Mouse (Mus musculus): ENCODE results near the gene Ankfy1. TPM values are rescaled to one million over a fixed set of nuclear protein-coding genes. Genes with fewer than 3 reads are reported as not detected.

The Ankfy1 gene
- total RNA-seq (2021), result 10 to 100 TPM; 34.4 to 35.4 TPM
- long read RNA-seq, experiment 1, full-length matches to known transcripts, result 25 of 53 reads
- long read RNA-seq, experiment 1, partial matches to known transcripts, result 3 of 53 reads
- long read RNA-seq, experiment 1, other reads (novel, unspliced or antisense), result 25 of 53 reads
- long read RNA-seq, experiment 2, full-length matches to known transcripts, result 15 of 30 reads
- long read RNA-seq, experiment 2, partial matches to known transcripts, result 4 of 30 reads
- long read RNA-seq, experiment 2, other reads (novel, unspliced or antisense), result 11 of 30 reads

GRCm38 (mm10) chr11:72689551-72690510 lies at the start of gene Ankfy1:
Gene Ankfy1 (plus strand): TSS chr11:72690006.
- TF ChIP-seq CTCF (IDR thresholded peaks at IDR 0.05), result no peak
- Histone ChIP-seq H3K27ac (peak within 1 kb of the TSS; percentile 95), H3K4me3 (peak within 1 kb of the TSS; percentile 90)
- peak; percentile 92 to 94 for DNase-seq (ENCODE audit: extremely low spot score in 1 of 2, low spot score in 2 of 2)
- intact Hi-C loops (cut with DNase I), result loop anchor here (2.0 kb wide), 1 partner anchor 83 kb away; the partner anchor contains the start of gene Ube2g1

GRCm38 (mm10) chr11:72642730-72643129 lies 47.1 kb upstream of the Ankfy1 start:
- intact Hi-C loops (cut with DNase I), result no loop called here
- DNase-seq (ENCODE audit: extremely low spot score in 1 of 2, low spot score in 2 of 2), result no peak
- Histone ChIP-seq H3K4me3 (no peak overlapping the region), H3K27ac (no peak overlapping the region)
- no peak for TF ChIP-seq CTCF (IDR thresholded peaks at IDR 0.05)

DNA sequence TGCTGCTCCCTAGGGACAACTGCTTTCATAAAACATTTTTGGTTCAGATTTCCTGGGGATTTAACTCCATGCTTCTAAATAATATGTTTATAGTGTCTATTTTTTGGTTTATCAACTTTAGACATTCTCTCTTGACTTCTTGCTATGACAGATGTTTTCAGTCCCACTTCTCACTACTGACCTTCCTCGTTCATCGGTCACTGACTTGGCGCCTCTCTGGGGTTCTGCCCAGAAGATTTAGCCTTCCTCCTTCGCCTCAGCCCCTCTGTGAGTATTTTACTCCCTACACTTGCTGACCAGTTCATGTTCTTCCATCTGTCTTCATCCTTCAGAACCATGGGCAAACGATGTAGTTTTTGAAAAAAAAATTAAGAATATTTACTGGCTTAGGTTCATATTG lies 44.4 kb upstream of the Ankfy1 start:
- intact Hi-C loops (cut with DNase I), result no loop called here
- no peak overlapping the region for H3K27ac ChIP-seq

DNA sequence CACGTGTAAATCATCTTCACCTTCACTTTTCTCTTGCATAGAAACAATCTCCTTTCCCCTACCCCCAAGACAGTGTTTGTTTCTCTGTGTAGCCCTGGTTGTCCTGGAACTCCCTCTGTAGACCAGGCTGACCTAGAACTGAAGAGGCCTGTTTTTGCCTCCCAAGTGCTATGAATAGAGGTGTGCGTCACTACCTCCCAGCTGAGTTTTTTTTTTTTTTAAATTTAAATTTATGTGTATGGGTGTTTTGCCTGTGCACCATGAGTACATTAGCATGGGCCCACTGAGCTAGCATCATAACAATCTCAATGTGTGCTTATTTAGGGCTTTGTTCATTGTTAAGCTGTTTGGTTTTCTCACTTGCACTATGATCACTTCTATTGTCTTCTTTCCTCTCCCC lies 39.5 kb upstream of the Ankfy1 start:
- no peak for DNase-seq (ENCODE audit: extremely low spot score in 1 of 2, low spot score in 2 of 2)
- no peak for TF ChIP-seq CTCF (IDR thresholded peaks at IDR 0.05)
- intact Hi-C loops (cut with DNase I), result no loop called here
- no peak overlapping the region for H3K4me3 ChIP-seq
- H3K27ac ChIP-seq, result no peak overlapping the region

More for the DNA sequence above, 44.4 kb upstream of the Ankfy1 start:
- DNase-seq (ENCODE audit: extremely low spot score in 1 of 2, low spot score in 2 of 2), result no peak
- no peak for TF ChIP-seq CTCF (IDR thresholded peaks at IDR 0.05)
- H3K4me3 ChIP-seq, result no peak overlapping the region

- TF ChIP-seq CTCF (IDR thresholded peaks at IDR 0.05), result peak; percentile 51
- Histone ChIP-seq H3K4me3 (no peak overlapping the region), H3K27ac (no peak overlapping the region)
- no peak for DNase-seq (ENCODE audit: extremely low spot score in 1 of 2, low spot score in 2 of 2)
- intact Hi-C loops (cut with DNase I), result no loop called here
These were observed 29.9 kb upstream of the Ankfy1 start for GRCm38 (mm10) chr11:72659918-72660317.

DNA sequence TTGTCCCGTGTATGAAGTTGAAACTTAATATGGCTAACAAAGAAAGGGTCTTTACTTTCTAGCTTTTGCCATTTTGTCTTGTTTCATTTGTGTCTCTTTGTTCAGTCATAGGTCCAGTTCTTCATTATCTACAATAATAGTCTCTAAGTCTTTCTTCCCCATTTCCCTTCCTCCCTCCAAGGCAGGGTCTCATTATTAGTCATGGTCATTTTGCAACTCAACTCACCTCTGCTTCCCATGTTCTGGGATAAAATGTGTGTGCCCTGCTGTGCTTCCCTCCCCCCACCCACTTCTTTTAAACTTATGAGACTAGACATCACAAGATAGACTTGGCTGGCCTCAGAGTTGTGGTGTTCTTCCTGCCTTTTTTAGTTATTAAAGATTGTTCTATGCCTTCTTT lies 29.4 kb upstream of the Ankfy1 start:
- intact Hi-C loops (cut with DNase I), result no loop called here
- Histone ChIP-seq H3K27ac (no peak overlapping the region), H3K4me3 (no peak overlapping the region)
- TF ChIP-seq CTCF (IDR thresholded peaks at IDR 0.05), result no peak
- DNase-seq (ENCODE audit: extremely low spot score in 1 of 2, low spot score in 2 of 2), result no peak

DNA sequence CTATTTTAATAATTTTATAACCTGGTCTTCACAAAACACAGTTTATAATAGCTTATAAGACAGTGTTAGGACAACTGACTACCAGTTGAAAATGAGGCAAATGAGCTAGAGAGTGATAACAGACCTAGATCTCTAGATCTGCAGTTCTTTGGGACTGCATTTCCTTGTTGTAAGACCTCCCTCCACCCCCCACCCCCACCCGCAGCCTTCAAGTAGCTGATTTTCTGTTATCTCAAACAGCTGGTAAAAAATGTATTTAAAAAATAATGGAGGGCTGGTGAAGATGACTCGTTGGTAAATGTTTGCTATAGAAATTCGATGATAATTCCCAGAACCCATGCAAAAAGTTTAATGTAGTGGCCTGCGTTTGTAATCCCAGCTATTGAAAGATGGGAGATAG lies 25.2 kb upstream of the Ankfy1 start:
- H3K4me3 ChIP-seq, result no peak overlapping the region
- no peak for DNase-seq (ENCODE audit: extremely low spot score in 1 of 2, low spot score in 2 of 2)
- TF ChIP-seq CTCF (IDR thresholded peaks at IDR 0.05), result no peak
- H3K27ac ChIP-seq, result no peak overlapping the region
- intact Hi-C loops (cut with DNase I), result no loop called here

DNA sequence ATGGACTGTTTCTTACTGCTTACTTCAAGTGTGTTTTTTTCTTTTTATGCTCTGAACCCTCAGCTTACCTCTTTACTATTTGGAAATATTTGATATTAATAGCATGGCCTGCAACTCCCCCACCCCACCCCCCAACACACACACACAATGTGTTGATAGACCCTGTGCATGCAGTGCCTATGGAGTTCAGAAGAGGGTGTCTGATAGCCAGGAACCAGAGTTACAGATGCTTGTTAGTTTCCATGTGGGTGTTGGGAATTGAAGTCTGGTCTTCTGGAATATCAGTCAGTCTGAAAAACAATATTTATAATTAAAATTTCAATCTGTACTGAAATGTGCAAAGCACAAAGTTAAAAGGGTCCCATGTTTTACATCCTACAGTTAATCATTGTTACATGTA lies 19.2 kb upstream of the Ankfy1 start:
- TF ChIP-seq CTCF (IDR thresholded peaks at IDR 0.05), result no peak
- Histone ChIP-seq H3K4me3 (no peak overlapping the region), H3K27ac (no peak overlapping the region)
- DNase-seq (ENCODE audit: extremely low spot score in 1 of 2, low spot score in 2 of 2), result no peak
- intact Hi-C loops (cut with DNase I), result no loop called here

- intact Hi-C loops (cut with DNase I), result no loop called here
- DNase-seq (ENCODE audit: extremely low spot score in 1 of 2, low spot score in 2 of 2), result no peak
- H3K27ac ChIP-seq, result no peak overlapping the region
- TF ChIP-seq CTCF (IDR thresholded peaks at IDR 0.05), result no peak
- H3K4me3 ChIP-seq, result no peak overlapping the region
These were observed 18.4 kb upstream of the Ankfy1 start for GRCm38 (mm10) chr11:72671294-72671988.

DNA sequence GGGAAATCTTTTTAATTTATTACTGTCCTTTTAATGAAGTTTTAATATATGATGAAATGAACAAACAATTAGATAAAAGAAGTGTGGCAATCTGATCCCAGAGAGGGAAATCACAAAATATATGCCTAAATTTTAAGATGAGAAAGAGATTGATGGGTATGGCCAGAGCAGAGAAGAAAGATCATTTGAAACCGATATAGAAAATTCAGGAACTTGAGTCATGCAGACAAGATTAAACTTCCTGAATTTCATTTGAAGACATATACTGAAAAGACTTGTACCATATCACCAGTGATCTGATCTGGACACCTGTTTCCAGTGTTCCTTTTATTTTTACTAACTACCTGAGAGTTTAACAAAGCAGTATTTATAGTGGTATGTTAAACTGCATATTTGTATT lies 17.4 kb upstream of the Ankfy1 start:
- no peak for DNase-seq (ENCODE audit: extremely low spot score in 1 of 2, low spot score in 2 of 2)
- intact Hi-C loops (cut with DNase I), result no loop called here
- no peak for TF ChIP-seq CTCF (IDR thresholded peaks at IDR 0.05)
- H3K4me3 ChIP-seq, result no peak overlapping the region
- no peak overlapping the region for H3K27ac ChIP-seq

DNA sequence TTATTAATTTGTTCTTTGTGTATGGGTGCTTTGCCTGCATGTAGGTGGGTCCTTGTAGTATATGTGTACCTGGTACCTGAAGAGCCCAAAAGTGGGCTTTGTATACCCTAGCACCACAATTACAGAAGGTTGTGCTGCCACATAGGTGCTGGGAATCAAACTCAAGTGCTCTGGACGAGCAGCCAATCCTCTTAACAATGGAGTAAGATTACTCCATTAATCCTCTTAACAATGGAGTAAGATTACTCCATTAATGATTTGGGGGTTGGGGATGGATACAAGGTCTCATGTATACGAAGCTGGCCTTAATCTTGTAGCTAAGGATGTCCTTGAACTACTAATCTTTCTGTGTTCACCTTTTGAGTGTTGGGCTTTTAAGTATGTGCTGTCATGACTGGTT lies 14.5 kb upstream of the Ankfy1 start:
- intact Hi-C loops (cut with DNase I), result no loop called here
- no peak for DNase-seq (ENCODE audit: extremely low spot score in 1 of 2, low spot score in 2 of 2)

GRCm38 (mm10) chr11:72680726-72681125 lies 9.1 kb upstream of the Ankfy1 start:
- Histone ChIP-seq H3K27ac (no peak overlapping the region), H3K4me3 (no peak overlapping the region)
- no peak for DNase-seq (ENCODE audit: extremely low spot score in 1 of 2, low spot score in 2 of 2)
- TF ChIP-seq CTCF (IDR thresholded peaks at IDR 0.05), result no peak
- intact Hi-C loops (cut with DNase I), result no loop called here

More for the DNA sequence above, 14.5 kb upstream of the Ankfy1 start:
- Histone ChIP-seq H3K4me3 (no peak overlapping the region), H3K27ac (no peak overlapping the region)
- TF ChIP-seq CTCF (IDR thresholded peaks at IDR 0.05), result no peak

Measured in left cerebral cortex, adult 2 months (tissue).